Mouse (Mus musculus) v-Abl transformed pro-B cells (cell line): Measurements from ENCODE around the gene Vwa7.

Experiments used
- in situ Hi-C, 2 experiments: fragments of 400-800 bp; cut with MboI; formaldehyde crosslinking; loops; one replicate each; pipeline ENCODE4 v1.15.1; 2025; ENCODE audit not compliant: unreplicated experiment in 2 of 2

Vwa7 gene

DNA sequence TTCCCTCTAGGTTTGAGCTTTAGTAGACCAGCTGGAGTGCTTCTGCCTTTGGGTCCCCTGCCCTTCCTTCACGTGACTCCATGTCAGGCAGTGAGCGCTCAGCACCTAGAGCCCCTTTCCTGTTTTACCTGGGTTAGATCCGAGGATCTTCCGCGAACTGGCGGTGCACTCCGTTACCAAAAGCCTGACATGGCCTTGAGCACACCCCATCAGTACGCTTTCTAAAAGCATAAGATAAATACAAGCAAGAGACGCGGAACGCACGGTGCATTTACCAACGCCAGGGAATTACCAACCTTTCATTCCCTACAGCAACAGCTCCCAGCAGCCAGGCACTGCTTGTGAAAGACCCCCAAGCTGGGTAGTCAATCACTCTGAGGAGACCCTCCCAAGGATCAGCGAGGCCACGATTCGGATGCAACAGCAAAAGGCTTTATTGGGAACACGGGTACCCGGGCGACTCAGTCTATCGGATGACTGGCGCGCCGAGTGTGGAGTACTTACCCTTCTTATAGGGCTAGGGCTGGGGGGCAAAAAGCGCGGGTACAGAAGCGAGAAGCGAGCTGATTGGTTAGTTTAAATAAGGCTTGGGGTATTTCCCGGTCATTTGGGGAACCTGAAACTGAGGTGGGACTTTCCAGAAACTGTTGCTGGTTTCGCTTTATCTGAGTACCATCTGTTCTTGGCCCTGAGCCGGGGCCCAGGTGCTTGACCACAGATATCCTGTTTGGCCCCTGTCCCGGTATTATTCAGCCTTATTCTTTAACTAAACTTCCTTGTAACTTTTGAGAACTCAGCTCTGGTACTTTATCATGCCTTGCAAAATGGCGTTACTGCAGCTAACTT, 16.3 kb upstream of the Vwa7 start:
- in situ Hi-C loops: loop anchor here in 1 of 2 experiments (10.0 kb wide), 1 partner anchor 235 kb away; the partner anchor contains the start of genes Atp6v1g2 and Nfkbil1

DNA sequence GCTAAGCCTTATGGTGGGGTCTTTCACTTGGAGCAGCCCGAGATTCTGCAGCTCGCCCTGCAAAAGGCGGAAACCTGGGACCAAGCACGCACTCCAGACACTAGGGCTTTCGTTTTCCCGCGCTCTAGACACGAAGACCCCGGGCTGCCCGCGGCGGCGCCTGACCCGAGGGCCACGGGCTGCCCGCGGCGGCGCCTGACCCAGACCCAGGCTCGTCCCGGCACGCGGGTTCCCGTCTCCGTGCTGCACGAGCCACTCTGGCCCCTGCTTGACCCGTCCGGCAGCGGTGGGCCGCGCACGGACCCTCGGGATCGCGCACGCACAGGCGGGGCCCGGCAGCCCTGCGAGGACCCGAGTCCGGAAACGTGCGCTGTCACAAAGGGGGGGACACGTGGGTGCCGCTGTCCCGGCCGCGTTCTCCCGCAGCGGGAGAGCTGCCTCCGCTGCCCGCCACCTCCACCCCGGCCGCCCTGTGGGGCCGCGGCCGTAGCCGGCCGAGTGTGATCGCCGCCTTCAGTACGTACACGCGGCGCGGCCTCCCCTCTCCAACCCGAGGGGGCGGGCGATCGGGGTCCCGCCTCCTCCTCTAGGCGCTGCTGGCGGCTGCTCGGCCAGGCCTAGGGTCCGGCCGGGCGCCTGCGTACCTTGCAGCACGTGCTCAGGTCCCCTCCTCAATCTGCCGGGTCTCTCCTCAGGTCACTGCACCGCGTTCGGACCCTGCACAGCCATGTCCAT, 15.5 kb upstream of the Vwa7 start, which contains the start of gene Vars:
Gene Vars, plus strand, starts transcription at position 271 of the 735 bp plus-strand sequence.
- in situ Hi-C loops: loop anchor here in 1 of 2 experiments (10.0 kb wide), 1 partner anchor 234 kb away; the partner anchor contains the start of genes Atp6v1g2 and Nfkbil1

DNA sequence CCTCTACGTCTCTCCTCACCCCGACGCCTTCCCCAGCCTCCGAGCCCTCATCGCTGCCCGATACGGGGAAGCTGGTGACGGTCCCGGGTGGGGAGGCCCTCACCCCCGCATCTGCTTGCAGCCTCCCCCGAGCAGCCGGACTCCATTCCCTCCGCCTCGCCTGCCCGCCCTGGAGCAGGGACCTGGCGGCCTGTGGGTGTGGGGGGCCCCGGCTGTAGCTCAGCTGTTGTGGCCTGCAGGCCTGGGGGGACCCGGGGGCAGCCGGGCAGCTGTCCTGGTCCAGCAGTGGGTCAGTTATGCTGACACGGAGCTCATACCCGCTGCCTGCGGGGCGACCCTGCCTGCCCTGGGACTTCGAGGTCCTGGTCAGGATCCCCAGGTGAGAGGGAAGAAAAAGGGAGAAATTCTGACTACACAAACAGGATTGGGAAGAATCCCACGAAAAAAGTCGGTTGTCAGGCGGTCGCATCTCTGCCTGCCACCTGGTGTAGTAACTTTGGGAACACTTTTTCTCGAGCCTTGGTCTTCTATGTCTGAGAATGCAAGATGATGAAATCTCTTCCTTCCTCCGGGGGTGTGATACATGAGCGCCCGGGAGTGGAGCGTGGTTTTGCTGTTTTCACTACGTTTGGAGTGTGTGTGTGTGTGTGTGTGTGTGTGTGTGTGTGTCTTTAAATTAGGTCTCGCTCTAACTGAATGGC, 14.8 kb upstream of the Vwa7 start:
- in situ Hi-C loops: loop anchor here in 1 of 2 experiments (10.0 kb wide), 1 partner anchor 233 kb away; the partner anchor contains the start of genes Atp6v1g2 and Nfkbil1

DNA sequence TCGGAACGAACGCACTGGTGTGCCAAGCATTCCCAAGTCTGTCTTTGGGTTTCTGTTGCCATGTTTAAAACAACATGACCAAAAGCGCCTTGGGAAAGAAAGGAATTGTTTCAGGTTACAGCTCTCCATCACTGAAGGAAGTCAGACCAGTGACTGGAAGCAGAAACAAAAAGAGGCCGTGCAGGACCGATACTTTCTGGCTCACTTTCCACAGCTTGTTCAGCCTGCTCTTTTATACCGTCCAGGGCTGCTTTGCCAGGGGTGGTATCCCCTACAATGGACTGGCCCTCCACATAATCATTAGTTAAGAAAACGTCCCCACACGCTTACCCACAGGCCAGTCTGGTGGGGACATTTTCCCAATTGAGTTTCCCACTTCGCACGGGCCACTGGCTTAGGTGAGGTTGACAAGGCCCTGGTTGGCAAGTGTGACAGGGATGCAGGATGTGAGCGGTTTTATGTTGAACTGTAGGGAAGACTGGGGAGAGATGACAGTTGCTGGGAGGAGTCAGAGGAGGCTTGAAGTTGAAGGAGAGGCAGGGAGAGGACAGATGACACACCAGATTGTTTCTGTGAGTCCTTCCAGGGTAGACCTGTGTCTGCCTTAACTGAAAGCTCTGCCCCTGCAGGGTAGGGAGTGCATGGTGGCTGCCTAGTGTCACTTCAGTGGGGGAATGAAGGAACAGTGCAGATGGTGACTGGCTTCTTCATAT, 14.1 kb upstream of the Vwa7 start:
- in situ Hi-C loops: loop anchor here in 1 of 2 experiments (10.0 kb wide), 1 partner anchor 232 kb away; the partner anchor contains the start of genes Atp6v1g2 and Nfkbil1

DNA sequence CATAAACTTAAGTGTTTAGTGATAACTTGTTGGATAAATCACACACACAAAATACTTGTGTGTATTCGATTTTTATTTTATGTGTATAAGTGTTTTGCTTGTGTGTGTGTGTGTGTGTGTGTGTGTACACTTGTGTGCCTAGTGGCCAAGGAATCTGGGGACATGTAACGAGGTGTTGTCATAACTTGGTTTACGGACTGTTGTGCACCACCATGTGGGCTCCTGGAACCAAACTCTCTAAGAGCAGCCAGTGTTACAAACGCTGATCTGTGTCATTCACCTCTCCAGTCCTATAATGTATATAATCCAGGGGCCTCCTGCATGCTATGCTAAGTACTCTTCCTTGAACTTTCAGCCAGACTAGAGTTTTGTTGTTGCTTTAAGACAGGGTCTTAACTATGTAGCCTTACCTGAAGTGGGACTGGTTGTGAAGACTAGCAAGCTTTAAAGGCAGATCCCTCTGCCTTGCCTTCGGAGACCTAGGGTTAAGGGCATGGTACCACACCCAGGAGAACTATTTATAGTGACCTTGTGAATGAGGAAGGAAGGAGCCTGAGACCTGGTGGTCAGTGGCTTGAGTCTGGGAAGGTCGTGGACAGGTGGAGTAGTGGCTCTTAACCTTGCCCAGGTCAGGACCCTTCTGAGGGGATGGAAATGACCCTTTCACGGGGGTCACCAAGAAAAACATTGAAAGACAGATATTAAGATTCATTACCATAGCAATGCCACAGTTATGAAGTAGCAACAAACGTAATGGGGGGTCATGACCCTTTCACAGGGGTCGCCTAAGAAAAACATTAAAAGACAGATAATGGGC, 13.1 kb upstream of the Vwa7 start:
- in situ Hi-C loops: loop anchor here in 1 of 2 experiments (10.0 kb wide), 1 partner anchor 232 kb away; the partner anchor contains the start of genes Atp6v1g2 and Nfkbil1

DNA sequence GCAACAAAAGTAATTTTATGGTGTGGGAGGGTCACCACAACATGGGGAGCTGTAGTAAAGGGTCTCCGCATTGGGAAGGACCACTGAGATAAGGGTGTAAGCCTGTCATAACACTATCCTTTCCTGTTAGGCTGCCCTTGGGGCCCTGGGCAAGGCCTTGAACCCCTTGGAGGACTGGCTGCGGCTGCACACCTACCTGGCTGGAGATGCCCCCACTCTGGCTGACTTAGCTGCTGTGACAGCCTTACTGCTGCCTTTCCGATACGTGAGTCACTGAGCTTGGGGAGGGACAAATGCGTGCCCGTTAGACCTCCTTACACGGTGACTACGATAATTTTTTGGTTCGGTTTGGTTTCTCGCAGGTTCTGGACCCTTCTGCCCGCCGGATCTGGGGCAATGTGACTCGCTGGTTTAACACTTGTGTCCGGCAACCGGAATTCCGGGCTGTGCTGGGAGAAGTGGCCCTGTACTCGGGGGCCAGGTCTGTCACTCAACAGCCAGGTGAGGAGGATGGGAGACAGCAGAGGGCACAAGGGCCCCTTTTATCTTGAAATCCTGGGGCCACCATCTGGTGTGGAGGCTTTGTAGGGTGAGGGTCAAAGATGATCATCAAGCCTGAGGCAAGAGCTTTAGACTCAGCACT, 12.2 kb upstream of the Vwa7 start:
- in situ Hi-C loops: loop anchor here in 1 of 2 experiments (10.0 kb wide), 1 partner anchor 231 kb away; the partner anchor contains the start of genes Atp6v1g2 and Nfkbil1

DNA sequence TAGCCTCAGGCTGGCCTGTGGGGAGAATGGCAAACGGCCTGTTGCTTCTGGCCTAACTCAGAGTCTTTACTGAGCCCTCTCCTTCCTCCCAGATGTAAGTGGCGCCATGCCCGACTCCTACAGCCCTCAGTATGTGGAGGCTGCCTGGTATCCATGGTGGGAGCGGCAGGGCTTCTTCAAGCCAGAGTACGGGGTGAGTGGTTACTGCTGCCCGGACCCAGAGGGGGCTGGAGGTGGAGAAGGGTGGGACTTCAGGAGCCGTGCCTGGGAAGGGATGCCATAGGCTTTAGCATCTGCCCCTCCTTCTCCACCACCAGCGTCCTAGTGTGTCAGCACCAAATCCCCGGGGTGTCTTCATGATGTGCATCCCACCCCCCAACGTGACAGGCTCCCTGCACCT, 11.2 kb upstream of the Vwa7 start:
- in situ Hi-C loops: loop anchor here in 1 of 2 experiments (10.0 kb wide), 1 partner anchor 230 kb away; the partner anchor contains the start of genes Atp6v1g2 and Nfkbil1

DNA sequence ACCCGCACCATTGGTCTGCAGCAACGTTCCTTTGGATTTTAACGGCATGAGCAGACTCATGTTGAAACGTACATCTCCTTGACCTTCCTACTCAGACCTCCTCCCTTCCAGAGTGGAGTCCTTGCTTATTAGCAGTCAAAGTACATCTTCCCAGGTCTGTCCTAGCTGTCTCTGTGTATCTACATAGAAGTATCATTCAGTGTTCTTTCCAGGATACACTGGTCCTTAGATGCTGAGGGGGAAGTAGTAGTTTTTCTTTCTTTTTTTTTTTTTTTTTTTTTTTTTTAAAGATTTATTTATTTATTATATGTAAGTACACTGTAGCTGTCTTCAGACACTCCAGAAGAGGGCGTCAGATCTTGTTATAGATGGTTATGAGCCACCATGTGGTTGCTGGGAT, 10.5 kb upstream of the Vwa7 start:
- in situ Hi-C loops: loop anchor here in 1 of 2 experiments (10.0 kb wide), 1 partner anchor 229 kb away; the partner anchor contains the start of genes Atp6v1g2 and Nfkbil1

DNA sequence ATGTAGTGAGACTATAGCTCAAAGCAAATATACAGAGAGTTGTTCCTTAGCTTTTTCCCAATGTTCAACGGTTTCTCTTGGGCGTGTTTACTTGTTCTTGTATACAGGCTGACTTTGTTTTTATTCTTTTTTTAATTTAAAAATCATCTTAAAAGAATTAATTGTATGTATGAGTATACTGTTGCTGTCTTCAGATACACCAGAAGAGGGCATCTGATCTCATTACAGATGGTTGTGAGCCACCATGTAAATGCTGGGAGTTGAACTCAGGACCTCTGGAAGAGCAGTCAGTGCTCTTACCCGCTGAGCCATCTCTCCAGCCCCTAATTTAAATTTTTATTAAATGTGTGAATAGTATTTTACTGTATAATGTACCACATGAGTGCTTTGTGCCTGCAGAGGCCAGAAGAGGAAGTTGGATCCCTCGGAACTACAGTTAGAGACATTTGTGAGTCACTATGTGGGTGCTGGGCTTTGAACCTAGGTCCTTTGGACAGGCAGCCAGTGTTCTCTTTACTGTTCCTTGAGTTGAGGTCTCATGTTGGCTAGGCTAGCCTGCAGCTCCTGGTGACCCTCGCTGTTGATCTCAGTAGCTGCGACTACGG, 8.9 kb upstream of the Vwa7 start:
- in situ Hi-C loops: loop anchor here in 1 of 2 experiments (10.0 kb wide), 1 partner anchor 227 kb away; the partner anchor contains the start of genes Atp6v1g2 and Nfkbil1

DNA sequence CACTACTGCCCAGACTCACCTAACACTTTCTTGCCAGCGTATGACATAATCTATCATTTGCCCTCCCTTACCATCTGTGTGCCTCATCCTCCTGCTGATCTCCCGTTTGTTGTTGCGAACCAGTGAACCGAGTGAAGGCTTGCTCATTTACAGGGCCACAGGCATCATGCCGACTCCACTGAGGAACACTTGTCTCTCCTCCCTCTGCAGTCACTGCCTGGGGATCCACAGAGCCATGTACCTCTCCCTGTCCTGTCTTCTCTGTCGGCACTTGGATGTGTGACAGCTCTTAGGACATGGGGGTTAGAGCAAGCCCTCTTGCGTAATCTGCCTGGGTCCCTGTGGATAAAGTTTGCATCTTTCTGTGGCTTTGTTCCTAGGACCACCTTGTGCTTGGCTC, 6.8 kb upstream of the Vwa7 start:
- in situ Hi-C loops: loop anchor here in 1 of 2 experiments (10.0 kb wide), 1 partner anchor 225 kb away; the partner anchor contains the start of genes Atp6v1g2 and Nfkbil1

DNA sequence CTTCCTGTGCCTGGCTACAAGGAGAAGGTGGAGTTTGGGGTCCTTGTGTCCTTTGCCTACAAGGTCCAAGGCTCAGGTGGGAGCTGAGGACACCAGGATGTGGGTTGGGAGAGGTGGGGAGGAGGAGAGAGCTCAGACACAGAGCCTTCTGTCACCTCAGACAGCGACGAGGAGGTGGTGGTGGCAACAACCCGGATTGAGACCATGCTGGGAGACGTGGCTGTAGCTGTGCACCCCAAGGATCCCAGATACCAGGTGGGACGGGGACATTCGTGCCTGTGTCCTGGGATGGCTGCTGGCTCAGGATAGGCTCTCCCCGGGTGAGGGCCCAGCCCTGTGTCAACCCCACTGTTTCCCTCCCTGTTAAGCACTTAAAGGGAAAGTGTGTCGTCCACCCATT, 4.9 kb upstream of the Vwa7 start:
- in situ Hi-C loops: no loop called here

DNA sequence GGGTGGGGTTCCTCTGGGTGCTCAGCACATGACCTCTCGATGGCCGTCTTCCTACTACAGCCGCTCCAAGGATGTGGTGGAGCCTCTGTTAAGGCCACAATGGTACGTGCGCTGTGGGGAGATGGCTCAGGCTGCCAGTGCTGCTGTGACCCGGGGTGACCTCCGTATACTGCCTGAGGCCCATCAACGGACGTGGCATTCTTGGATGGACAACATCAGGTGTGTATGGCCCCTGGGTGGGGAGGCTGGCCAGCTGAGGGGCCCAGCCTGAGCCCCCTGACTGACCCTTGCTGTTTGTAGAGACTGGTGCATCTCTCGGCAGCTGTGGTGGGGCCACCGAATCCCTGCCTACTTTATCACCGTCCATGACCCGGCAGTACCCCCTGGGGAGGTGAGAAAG, 3.9 kb upstream of the Vwa7 start:
- in situ Hi-C loops: no loop called here

DNA sequence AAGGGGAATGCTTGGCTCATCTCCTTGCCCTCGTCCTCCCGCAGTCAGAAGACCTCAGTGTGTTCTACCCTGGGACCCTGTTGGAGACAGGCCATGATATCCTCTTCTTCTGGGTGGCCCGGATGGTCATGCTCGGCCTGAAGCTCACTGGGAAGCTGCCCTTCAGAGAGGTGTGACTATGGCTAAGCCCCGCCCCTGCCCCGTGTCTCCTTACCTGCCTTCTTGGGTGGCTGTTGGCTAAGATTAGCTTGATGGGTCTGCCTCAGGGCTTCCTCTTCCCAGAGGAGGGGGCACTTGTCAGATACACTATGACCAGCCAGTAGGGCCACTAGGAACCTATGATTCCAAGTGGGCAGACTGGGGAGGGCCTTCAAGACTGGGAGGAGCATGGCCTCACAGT, 3.2 kb upstream of the Vwa7 start:
- in situ Hi-C loops: no loop called here

DNA sequence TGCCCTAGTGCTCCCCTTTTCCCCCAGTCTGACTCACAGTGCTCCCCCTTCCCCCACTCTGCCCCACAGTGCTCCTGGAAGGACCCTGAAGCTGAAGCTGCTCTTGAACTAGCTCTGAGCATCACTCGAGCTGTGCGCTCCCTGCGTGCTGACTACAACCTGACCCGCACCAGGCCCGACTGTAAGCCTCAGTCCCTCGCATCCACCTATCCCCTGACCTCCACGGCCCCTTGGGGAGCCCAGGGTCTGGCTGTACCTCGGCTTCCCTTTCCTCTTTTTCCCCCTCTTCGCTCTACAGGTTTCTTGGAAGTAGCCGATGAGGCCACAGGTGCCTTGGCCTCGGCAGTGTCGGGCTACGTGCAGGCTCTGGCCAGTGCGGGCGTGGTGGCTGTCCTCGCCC, 1.1 kb upstream of the Vwa7 start:
- in situ Hi-C loops: no loop called here

DNA sequence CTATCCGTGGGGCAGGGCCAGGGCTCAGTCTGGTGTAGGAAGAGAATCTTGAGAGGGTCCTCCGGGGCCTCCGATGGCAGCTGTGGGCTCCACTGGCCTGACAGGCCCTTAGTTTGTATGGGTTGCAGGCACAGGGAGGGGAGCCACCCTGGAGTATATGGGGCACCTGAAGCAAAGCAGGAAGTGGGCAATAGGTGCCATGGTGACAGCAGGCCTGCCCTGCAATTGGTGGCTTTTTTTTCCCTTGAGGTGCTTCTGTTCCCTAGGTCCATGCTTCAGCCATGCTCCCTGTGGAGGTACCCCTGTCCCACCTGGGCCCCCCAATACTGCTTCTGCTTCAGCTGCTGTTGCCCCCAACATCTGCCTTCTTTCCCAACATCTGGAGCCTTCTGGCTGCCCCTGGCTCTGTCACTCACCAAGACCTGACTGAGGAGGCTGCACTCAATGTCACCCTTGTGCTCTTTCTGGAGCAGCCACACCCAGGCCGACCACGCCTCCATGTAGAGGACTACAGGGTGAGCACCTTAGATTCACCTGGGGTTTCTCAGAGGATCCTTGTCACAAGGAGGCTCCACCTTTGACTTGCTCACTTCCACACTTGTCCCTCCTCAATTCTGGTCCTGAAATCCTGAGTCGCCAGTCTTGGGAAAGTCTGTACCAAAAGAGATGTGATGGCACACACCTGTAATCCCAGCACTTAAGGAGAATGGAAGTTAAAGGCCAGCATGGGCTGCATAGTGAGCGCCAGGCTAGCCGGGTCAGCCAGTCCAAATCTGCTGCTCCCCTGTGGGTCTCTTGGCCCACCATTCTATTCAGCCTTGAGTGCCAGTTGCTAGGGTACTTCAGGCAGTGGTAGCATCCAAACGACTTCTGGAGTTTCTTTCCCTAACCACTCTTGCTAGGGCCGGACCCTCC, 669 bp downstream of the Vwa7 start:
- in situ Hi-C loops: no loop called here

DNA sequence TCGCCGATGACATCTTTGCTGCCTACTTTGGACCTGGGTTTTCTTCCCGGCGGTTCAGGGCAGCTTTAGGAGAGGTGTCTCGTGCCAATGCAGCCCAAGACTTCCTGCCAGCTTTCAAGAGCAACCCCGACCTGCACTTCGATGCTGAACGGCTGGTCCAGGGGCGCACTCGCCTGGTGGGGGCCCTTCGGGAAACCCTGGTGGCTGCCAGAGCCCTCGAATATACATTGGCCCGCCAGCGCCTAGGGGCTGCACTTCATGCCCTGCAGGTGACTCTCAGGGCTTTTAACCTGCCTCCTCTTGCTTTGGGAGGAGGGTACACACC, 1.3 kb downstream of the Vwa7 start:
- in situ Hi-C loops: no loop called here

DNA sequence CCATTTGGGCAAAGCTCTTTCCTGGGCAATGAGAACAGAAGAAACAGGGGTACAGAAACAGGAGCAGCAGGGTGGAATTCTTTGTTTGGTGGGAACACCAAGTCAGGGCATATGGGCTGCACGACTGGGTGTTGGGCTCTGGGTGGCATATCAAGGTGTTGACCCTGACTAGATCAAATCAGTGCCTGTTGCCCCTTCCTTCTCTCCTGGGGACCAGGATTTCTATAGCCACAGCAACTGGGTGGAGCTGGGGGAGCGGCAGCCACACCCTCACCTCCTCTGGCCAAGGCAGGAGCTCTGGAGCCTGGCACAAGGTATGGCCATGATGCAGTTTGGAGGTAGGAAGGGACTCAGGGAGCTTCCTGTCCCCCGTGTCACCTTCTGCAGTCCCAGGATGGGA, 1.8 kb downstream of the Vwa7 start:
- in situ Hi-C loops: no loop called here
